Mouse (Mus musculus): ENCODE data around the gene Pdzph1. TPM values are rescaled to one million over a fixed set of nuclear protein-coding genes. Genes with fewer than 3 reads are reported as not detected.
A peak's percentile ranks its signal among the peaks of the same experiment; 100 is the strongest.

Gene Pdzph1
- 1 to 10 TPM; 2.0 TPM for total RNA-seq (2021)

- DNase-seq (ENCODE audit: extremely low spot score in 1 of 2, low spot score in 1 of 2) = no peak
Observed at GRCm38 (mm10) chr17:58991275-58991674, at the start of gene Pdzph1. Gene Pdzph1, minus strand, starts transcription at chr17:58991375.

- peak in 1 of 2 experiments; percentile 24 for DNase-seq (ENCODE audit: extremely low spot score in 1 of 2, low spot score in 1 of 2)
Observed at GRCm38 (mm10) chr17:59039754-59040153, 48.6 kb upstream of the Pdzph1 start.

GRCm38 (mm10) chr17:59033445-59033844 lies 42.3 kb upstream of the Pdzph1 start:
- no peak for DNase-seq (ENCODE audit: extremely low spot score in 1 of 2, low spot score in 1 of 2)

- DNase-seq (ENCODE audit: extremely low spot score in 1 of 2, low spot score in 1 of 2) = no peak
Observed at GRCm38 (mm10) chr17:59026336-59026735, 35.2 kb upstream of the Pdzph1 start.

GRCm38 (mm10) chr17:59024502-59024901 lies 33.3 kb upstream of the Pdzph1 start:
- no peak for DNase-seq (ENCODE audit: extremely low spot score in 1 of 2, low spot score in 1 of 2)

- no peak for DNase-seq (ENCODE audit: extremely low spot score in 1 of 2, low spot score in 1 of 2)
Observed at GRCm38 (mm10) chr17:59023971-59024370, 32.8 kb upstream of the Pdzph1 start.

GRCm38 (mm10) chr17:59018666-59019065 lies 27.5 kb upstream of the Pdzph1 start:
- no peak for DNase-seq (ENCODE audit: extremely low spot score in 1 of 2, low spot score in 1 of 2)

- DNase-seq (ENCODE audit: extremely low spot score in 1 of 2, low spot score in 1 of 2) = peak; percentile 35 to 42
Observed at GRCm38 (mm10) chr17:59013091-59013459, 21.9 kb upstream of the Pdzph1 start, which contains the start of gene Nudt12. Gene Nudt12, minus strand, starts transcription at chr17:59013372.

- no peak for DNase-seq (ENCODE audit: extremely low spot score in 1 of 2, low spot score in 1 of 2)
Observed at GRCm38 (mm10) chr17:59012421-59013090, 21.4 kb upstream of the Pdzph1 start.

GRCm38 (mm10) chr17:59011546-59012307 lies 20.6 kb upstream of the Pdzph1 start:
- DNase-seq (ENCODE audit: extremely low spot score in 1 of 2, low spot score in 1 of 2) = no peak

GRCm38 (mm10) chr17:58973237-58973636 lies 17.9 kb downstream of the Pdzph1 start:
- no peak for DNase-seq (ENCODE audit: extremely low spot score in 1 of 2, low spot score in 1 of 2)

- DNase-seq (ENCODE audit: extremely low spot score in 1 of 2, low spot score in 1 of 2) = peak; percentile 8 to 34
Observed at GRCm38 (mm10) chr17:58959905-58960304, 31.3 kb downstream of the Pdzph1 start.

- DNase-seq (ENCODE audit: extremely low spot score in 1 of 2, low spot score in 1 of 2) = no peak
Observed at GRCm38 (mm10) chr17:58957055-58957454, 34.1 kb downstream of the Pdzph1 start.

- no peak for DNase-seq (ENCODE audit: extremely low spot score in 1 of 2, low spot score in 1 of 2)
Observed at GRCm38 (mm10) chr17:58943015-58943822, 48.0 kb downstream of the Pdzph1 start.

- no peak for DNase-seq (ENCODE audit: extremely low spot score in 1 of 2, low spot score in 1 of 2)
Observed at GRCm38 (mm10) chr17:58938598-58938997, 52.6 kb downstream of the Pdzph1 start.

- DNase-seq (ENCODE audit: extremely low spot score in 1 of 2, low spot score in 1 of 2) = no peak
Observed at GRCm38 (mm10) chr17:58937533-58937932, 53.6 kb downstream of the Pdzph1 start.

- DNase-seq (ENCODE audit: extremely low spot score in 1 of 2, low spot score in 1 of 2) = no peak
Observed at GRCm38 (mm10) chr17:58932983-58933280, 58.2 kb downstream of the Pdzph1 start.

- DNase-seq (ENCODE audit: extremely low spot score in 1 of 2, low spot score in 1 of 2) = no peak
Observed at GRCm38 (mm10) chr17:58932279-58932982, 58.7 kb downstream of the Pdzph1 start.

GRCm38 (mm10) chr17:58924754-58925546 lies 66.2 kb downstream of the Pdzph1 start:
- no peak for DNase-seq (ENCODE audit: extremely low spot score in 1 of 2, low spot score in 1 of 2)

All from layer of hippocampus, postnatal 25 days (tissue).